In the genomic region with DNA sequence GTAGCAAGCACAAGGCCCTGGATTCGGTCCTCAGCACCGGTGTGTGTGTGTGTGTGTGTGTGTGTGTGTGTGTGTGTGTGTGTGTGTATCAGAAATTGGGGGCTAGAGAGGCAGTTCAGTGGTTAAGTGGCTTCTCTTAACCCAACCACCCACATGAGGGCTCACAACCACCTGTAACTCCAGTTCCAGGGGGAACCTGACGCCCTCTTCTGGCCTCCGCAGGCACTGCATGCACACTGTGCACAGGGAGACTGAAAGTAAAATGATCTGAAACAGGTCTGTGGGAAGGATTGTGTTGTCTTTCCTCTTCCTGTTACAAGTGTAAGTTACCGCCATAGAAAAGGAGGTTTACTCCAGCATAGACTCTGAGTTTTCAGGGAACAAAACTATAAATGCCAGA, we compare ENCODE assay signal across 9 mouse cellular contexts. TPM values are rescaled to one million over a fixed set of nuclear protein-coding genes. Genes with fewer than 3 reads are reported as not detected.
DNase-seq lines count a peak whose midpoint lies in the region; ATAC-seq lines count a peak whose summit lies in the region.
"Had no signal": no experiment of that assay in that cellular context is flagged by ENCODE, and none has a peak within 500 bp of the region (broad histone marks: within the 10 kb centered on the region; RNA-seq: fewer than 3 reads in every experiment).

No protein-coding gene starts in this region.

- no peaks in the 10 kb centered on the region for H3K9me3 ChIP-seq in kidney, embryonic 16.5 days (ENCODE audit: low read length)
- H3K9me3 ChIP-seq in intestine, embryonic 15.5 days: no peaks in the 10 kb centered on the region
- H3K9me3 ChIP-seq: megakaryocyte, embryonic 14.5 days had no signal

- peak overlapping the region; percentile 93; the same call in 1 of the 2 replicates for H3K27ac ChIP-seq in kidney, embryonic 16.5 days (ENCODE audit: low read length)
- peak overlapping the region; percentile 59 for H3K27ac ChIP-seq in intestine, embryonic 15.5 days

- H3K4me2 ChIP-seq in kidney, embryonic 16.5 days (replicated peaks; ENCODE audit: low read depth, low read length): no peak overlapping the region
- H3K4me2 ChIP-seq in intestine, embryonic 15.5 days (replicated peaks): no peak overlapping the region

- ATAC-seq in kidney, embryonic 16.5 days (ENCODE audit: low FRiP score, low TSS enrichment): no peak
- ATAC-seq in intestine, embryonic 15.5 days: no peak

- H3K9ac ChIP-seq in kidney, embryonic 16.5 days (replicated peaks; ENCODE audit: low read length): no peak overlapping the region
- no peak overlapping the region for H3K9ac ChIP-seq in intestine, embryonic 15.5 days

- WGBS in kidney, embryonic 16.5 days: 73% methylated on average over 5 of the region's 5 CpGs
- 62% methylated on average over 5 of the region's 5 CpGs for WGBS in intestine, embryonic 15.5 days

- H3K4me1 ChIP-seq in kidney, embryonic 16.5 days (ENCODE audit: insufficient read depth, low read length): peaks cover 89% of the 10 kb centered on the region
- peaks cover 72% of the 10 kb centered on the region for H3K4me1 ChIP-seq in intestine, embryonic 15.5 days (replicated peaks)

- H3K36me3 ChIP-seq in kidney, embryonic 16.5 days (ENCODE audit: insufficient read depth, low read length): no peaks in the 10 kb centered on the region
- no peaks in the 10 kb centered on the region for H3K36me3 ChIP-seq in intestine, embryonic 15.5 days

- H3K27me3 ChIP-seq in kidney, embryonic 16.5 days (ENCODE audit: insufficient read depth, low read length): no peaks in the 10 kb centered on the region
- no peaks in the 10 kb centered on the region for H3K27me3 ChIP-seq in intestine, embryonic 15.5 days (replicated peaks)

- no peak for DNase-seq in kidney, adult 9 months
- peak; percentile 61 for DNase-seq in T-cell, adult 2 months (ENCODE audit: low spot score)
- peak; percentile 16 to 54 for DNase-seq in natural killer cell, adult 2 months (ENCODE audit: low spot score in 2 of 2)
- no peak for DNase-seq in left cerebral cortex, adult 9 months (ENCODE audit: low spot score in 2 of 2)
- DNase-seq in right cerebral cortex, postnatal 36 days (ENCODE audit: low spot score in 2 of 2): no peak
- DNase-seq in cerebellum, adult 9-10 months: no peak

- no peak overlapping the region for H3K4me3 ChIP-seq in kidney, embryonic 16.5 days (ENCODE audit: low read length)
- no peak overlapping the region for H3K4me3 ChIP-seq in intestine, embryonic 15.5 days (replicated peaks)
- H3K4me3 ChIP-seq: megakaryocyte, embryonic 14.5 days had no signal

RNA-seq across cellular contexts. Expression of gene Rassf3, which starts 49.0 kb away (rescaled TPM):
- polyA plus RNA-seq in kidney, embryonic 16.5 days (2015; fragmentation: Nextera tagmentation; extraction: Ambion mirVana): 14.8 and 15.2 TPM in 2 replicates
- polyA plus RNA-seq in intestine, embryonic 15.5 days (2015; fragmentation: Nextera tagmentation; extraction: Ambion mirVana): 23.5 and 26.0 TPM in 2 replicates

Comparison
In these comparisons a context has a peak if more than half of its experiments do, and no peak if none do; other contexts are left out.
1. DNase-seq: peak in T-cell, adult 2 months (single experiment) and natural killer cell, adult 2 months (2 of 2); none in kidney, adult 9 months (single experiment), left cerebral cortex, adult 9 months (0 of 2), right cerebral cortex, postnatal 36 days (0 of 2) and cerebellum, adult 9-10 months (single experiment).